Mouse (Mus musculus) stomach, embryonic 14.5 days (tissue): ENCODE data around the gene Tnfrsf1a. TPM values are rescaled to one million over a fixed set of nuclear protein-coding genes. Genes with fewer than 3 reads are reported as not detected.
A peak's percentile ranks its signal among the peaks of the same experiment; 100 is the strongest.

ENCODE experiments used
- ATAC-seq: fragments of 200-750 bp; cut with Nextera tagmentation; 2 replicates; pipeline ENCODE4 v1.8.0; 2017; ENCODE audit warnings: low read depth, moderate TSS enrichment; ENCODE audit not compliant: insufficient number of reproducible peaks, insufficient read depth, low FRiP score
- H3K27ac ChIP-seq: fragments of 300-500 bp; sonication (generic); 2 replicates; pipeline ENCODE4 v1.5.1; 2014; ENCODE audit warnings: mild to moderate bottlenecking, low read length, moderate library complexity, mixed read lengths
- H3K27me3 ChIP-seq: fragments of 300-500 bp; sonication (generic); 2 replicates; pipeline ENCODE4 v1.6.1; 2014; ENCODE audit warnings: low read length, control low read depth, mixed read lengths; ENCODE audit not compliant: control insufficient read depth, insufficient read depth
- H3K36me3 ChIP-seq: fragments of 300-500 bp; sonication (generic); 2 replicates; pipeline ENCODE4 v1.6.1; 2014; ENCODE audit warnings: mild to moderate bottlenecking, control low read depth, low read length, moderate library complexity, mixed read lengths; ENCODE audit not compliant: control insufficient read depth, insufficient read depth
- H3K4me1 ChIP-seq: fragments of 300-500 bp; sonication (generic); 2 replicates; pipeline ENCODE4 v1.6.1; 2014; ENCODE audit warnings: low read length, control low read depth, mixed read lengths; ENCODE audit not compliant: control insufficient read depth, insufficient read depth
- H3K4me2 ChIP-seq: fragments of 300-500 bp; sonication (generic); replicated peaks from 2 replicates; pipeline ENCODE4 v1.6.1; 2014; ENCODE audit warnings: low read depth, low read length, control low read depth
- H3K4me3 ChIP-seq: fragments of 300-500 bp; sonication (generic); 2 replicates; pipeline ENCODE4 v1.5.1; 2014; ENCODE audit warnings: low read depth, low read length, control low read depth
- H3K9ac ChIP-seq: fragments of 300-500 bp; sonication (generic); replicated peaks from 2 replicates; pipeline ENCODE4 v1.6.1; 2014; ENCODE audit warnings: low read depth, mild to moderate bottlenecking, control low read depth, low read length, moderate library complexity, mixed read lengths
- H3K9me3 ChIP-seq: fragments of 300-500 bp; sonication (generic); 2 replicates; pipeline ENCODE4 v1.6.1; 2016; ENCODE audit warnings: low read depth, low read length, control low read depth; ENCODE audit not compliant: control insufficient read depth
- WGBS: fragments of 180-500 bp; shearing (Covaris S2); extraction: QIAGEN DNeasy Blood & Tissue Kit; methylation state at CpG from one replicate; pipeline ENCODE4 v1.1.7; 2014; 5-methylcytosine and 5-hydroxymethylcytosine counted together
- polyA plus RNA-seq: library from polyadenylated mRNA; unstranded; fragments of >200 nt; fragmentation: Nextera tagmentation; extraction: Ambion mirVana; gene quantifications from 2 replicates; pipeline ENCODE4 v1.2.1, GENCODE M21; 2014

Gene Tnfrsf1a
- polyA plus RNA-seq, 1 experiment from 2014 or later, result 64.2 TPM

GRCm38 (mm10) chr6:125330626-125331326 is 18.4 kb upstream of the Tnfrsf1a start:
- peak; percentile 92 for ATAC-seq
- H3K4me1 ChIP-seq, result peaks cover 6% of the 10 kb centered on the region; the same call in 1 of the 2 replicates
- H3K27me3 ChIP-seq, result no peaks in the 10 kb centered on the region
- WGBS, result 2% methylated on average over 39 of the region's 39 CpGs
- H3K36me3 ChIP-seq, result no peaks in the 10 kb centered on the region
- peak overlapping the region; percentile 64 for H3K4me2 ChIP-seq
- no peak overlapping the region for H3K27ac ChIP-seq
- H3K9ac ChIP-seq, result peak overlapping the region; percentile 28
- peak overlapping the region; percentile 39 for H3K4me3 ChIP-seq
- no peaks in the 10 kb centered on the region for H3K9me3 ChIP-seq

DNA sequence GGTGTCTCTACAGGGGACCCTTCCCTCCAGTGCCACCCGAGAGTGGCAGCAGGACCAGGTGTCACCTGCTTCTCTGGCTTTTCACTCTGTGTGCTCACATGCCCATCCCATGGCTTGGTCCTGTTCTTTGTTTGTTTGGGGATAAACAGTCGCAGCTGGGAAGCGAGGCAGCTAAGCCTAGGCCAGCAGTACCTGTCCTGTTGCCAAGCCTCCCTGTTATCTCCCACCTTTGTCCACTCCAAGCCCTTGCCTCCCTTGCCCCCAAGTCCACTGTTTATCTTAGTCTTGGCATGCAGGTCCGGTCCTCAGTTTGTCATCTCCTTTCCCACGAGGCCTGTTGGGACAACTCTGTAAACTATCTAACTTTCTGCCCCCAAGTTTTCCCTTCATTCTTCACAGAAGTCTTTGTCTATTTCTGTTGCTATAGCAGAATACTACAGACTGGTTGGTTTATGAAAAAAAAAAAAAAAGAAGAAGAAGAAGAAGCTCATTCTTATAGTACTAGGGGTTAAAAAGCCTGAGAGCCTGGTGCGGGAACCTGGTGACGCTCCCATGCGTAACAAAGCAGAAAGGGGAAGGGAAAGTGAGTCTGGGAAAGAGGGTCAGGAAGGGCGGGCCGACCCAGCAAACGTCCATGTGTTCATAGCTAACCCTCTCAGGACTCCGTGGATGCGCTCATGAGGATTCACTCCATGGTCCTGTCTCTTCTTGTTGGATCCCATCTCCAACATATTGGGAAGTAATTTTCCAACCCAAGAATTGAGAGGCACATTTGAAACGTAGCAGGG is 15.9 kb upstream of the Tnfrsf1a start:
- no peak overlapping the region for H3K27ac ChIP-seq
- H3K4me1 ChIP-seq, result peaks cover 6% of the 10 kb centered on the region; the same call in 1 of the 2 replicates
- no peaks in the 10 kb centered on the region for H3K9me3 ChIP-seq
- no peak overlapping the region for H3K4me3 ChIP-seq
- no peaks in the 10 kb centered on the region for H3K36me3 ChIP-seq
- H3K27me3 ChIP-seq, result no peaks in the 10 kb centered on the region
- WGBS, result 66% methylated on average over 14 of the region's 14 CpGs
- H3K4me2 ChIP-seq, result no peak overlapping the region
- H3K9ac ChIP-seq, result no peak overlapping the region
- ATAC-seq, result no peak

- Histone ChIP-seq H3K9me3 (no peaks in the 10 kb centered on the region), H3K36me3 (no peaks in the 10 kb centered on the region), H3K27me3 (no peaks in the 10 kb centered on the region), H3K4me1 (peaks cover 6% of the 10 kb centered on the region; the same call in 1 of the 2 replicates), H3K9ac (no peak overlapping the region), H3K4me3 (no peak overlapping the region), H3K27ac (no peak overlapping the region), H3K4me2 (no peak overlapping the region)
- ATAC-seq, result no peak
- 83% methylated on average over 2 of the region's 2 CpGs for WGBS
These were observed 14.8 kb upstream of the Tnfrsf1a start for GRCm38 (mm10) chr6:125334356-125334755.

- Histone ChIP-seq H3K9me3 (no peaks in the 10 kb centered on the region), H3K4me3 (no peak overlapping the region), H3K4me2 (no peak overlapping the region), H3K27ac (peak overlapping the region; percentile 10; the same call in 1 of the 2 replicates), H3K9ac (no peak overlapping the region), H3K27me3 (no peaks in the 10 kb centered on the region), H3K36me3 (no peaks in the 10 kb centered on the region), H3K4me1 (no peaks in the 10 kb centered on the region; the same call in 1 of the 2 replicates)
- WGBS, result 61% methylated on average over 9 of the region's 9 CpGs
- no peak for ATAC-seq
These were observed 10.1 kb upstream of the Tnfrsf1a start for GRCm38 (mm10) chr6:125338791-125339660.

- Histone ChIP-seq H3K9me3 (no peaks in the 10 kb centered on the region), H3K4me2 (no peak overlapping the region), H3K27ac (peak overlapping the region; percentile 61; the same call in 1 of the 2 replicates), H3K36me3 (no peaks in the 10 kb centered on the region), H3K4me3 (no peak overlapping the region), H3K4me1 (peaks cover 3% of the 10 kb centered on the region; the same call in 1 of the 2 replicates), H3K27me3 (no peaks in the 10 kb centered on the region), H3K9ac (no peak overlapping the region)
- 72% methylated on average over 5 of the region's 5 CpGs for WGBS
- no peak; the same call in 1 of the 2 replicates for ATAC-seq
These were observed 8.9 kb upstream of the Tnfrsf1a start for GRCm38 (mm10) chr6:125340244-125340643.

DNA sequence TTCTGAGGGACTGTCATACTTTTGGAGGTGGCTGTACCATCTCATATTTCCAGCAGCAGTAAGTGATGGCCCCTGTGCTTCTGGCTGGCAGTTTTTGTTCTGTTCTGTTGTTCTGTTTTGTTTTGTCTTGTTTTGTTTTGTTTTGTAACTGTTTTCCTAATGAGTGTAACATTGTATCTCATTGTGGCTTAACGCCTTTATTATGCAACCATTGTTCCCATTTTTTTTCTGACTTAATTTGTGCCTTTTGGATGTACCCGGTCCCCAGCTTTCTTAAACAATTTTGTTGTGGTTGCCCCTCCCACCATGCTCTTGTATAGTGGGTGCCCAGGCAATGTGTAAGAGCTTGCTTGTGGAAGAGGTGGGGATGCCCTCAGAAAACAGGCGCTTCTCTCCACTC is 7.0 kb upstream of the Tnfrsf1a start:
- Histone ChIP-seq H3K9me3 (no peaks in the 10 kb centered on the region), H3K36me3 (no peaks in the 10 kb centered on the region), H3K9ac (no peak overlapping the region), H3K27me3 (no peaks in the 10 kb centered on the region), H3K27ac (no peak overlapping the region), H3K4me3 (no peak overlapping the region), H3K4me1 (peaks cover 3% of the 10 kb centered on the region; the same call in 1 of the 2 replicates), H3K4me2 (no peak overlapping the region)
- no peak for ATAC-seq
- 75% methylated on average over 3 of the region's 3 CpGs for WGBS

DNA sequence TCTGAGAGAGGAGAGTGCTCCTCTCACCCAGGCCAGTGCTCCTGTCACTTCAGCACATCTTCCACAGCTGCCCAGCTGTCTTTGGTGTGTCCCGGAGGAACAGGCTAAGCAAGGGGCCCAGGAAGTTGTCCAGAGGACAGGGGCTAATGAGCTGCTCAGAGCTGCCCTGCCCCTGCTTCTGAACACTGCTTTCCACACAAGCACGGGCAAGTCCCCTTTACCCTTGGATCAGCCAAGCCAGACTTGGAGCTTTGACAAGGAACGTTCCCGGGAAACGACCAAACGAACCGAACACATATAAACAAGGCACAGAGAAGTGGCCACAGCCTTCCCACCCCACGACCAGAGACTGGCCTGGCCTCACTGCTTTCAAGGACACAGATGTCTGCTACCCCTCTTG is 5.1 kb upstream of the Tnfrsf1a start:
- Histone ChIP-seq H3K27me3 (no peaks in the 10 kb centered on the region), H3K4me2 (no peak overlapping the region), H3K4me1 (peaks cover 3% of the 10 kb centered on the region; the same call in 1 of the 2 replicates), H3K4me3 (no peak overlapping the region), H3K36me3 (no peaks in the 10 kb centered on the region), H3K27ac (peak overlapping the region; percentile 17; the same call in 1 of the 2 replicates), H3K9ac (no peak overlapping the region), H3K9me3 (no peaks in the 10 kb centered on the region)
- ATAC-seq, result 0 out of 2 replicates have a peak, but pooled peaks have one; percentile 14
- WGBS, result 22% methylated on average over 8 of the region's 8 CpGs

- H3K4me2 ChIP-seq, result no peak overlapping the region
- no peak overlapping the region for H3K27ac ChIP-seq
- no peaks in the 10 kb centered on the region for H3K9me3 ChIP-seq
- no peaks in the 10 kb centered on the region for H3K36me3 ChIP-seq
- H3K9ac ChIP-seq, result no peak overlapping the region
- no peak overlapping the region for H3K4me3 ChIP-seq
- H3K27me3 ChIP-seq, result no peaks in the 10 kb centered on the region
- H3K4me1 ChIP-seq, result peaks cover 3% of the 10 kb centered on the region; the same call in 1 of the 2 replicates
- ATAC-seq, result no peak
- WGBS, result 57% methylated on average over 4 of the region's 4 CpGs
These were observed 4.3 kb upstream of the Tnfrsf1a start for GRCm38 (mm10) chr6:125344866-125345265.
